Mouse (Mus musculus) embryo, embryonic 10 days (tissue): ENCODE measurements around the gene Rae1.

Source experiments
- DNase-seq: peaks from one replicate; pipeline ENCODE4 v3.0.0-alpha.2; 2015; ENCODE audit warnings: low spot score

Gene Rae1

GRCm38 (mm10) chr2:173049231-173049630 lies 49.3 kb downstream of the Rae1 start:
- DNase-seq, result no peak

GRCm38 (mm10) chr2:173049817-173050216 lies 49.9 kb downstream of the Rae1 start:
- DNase-seq, result no peak

GRCm38 (mm10) chr2:173050604-173051382 lies 50.9 kb downstream of the Rae1 start:
- peak; percentile 40 for DNase-seq

- DNase-seq, result no peak
Measured at GRCm38 (mm10) chr2:173052881-173053280, 53.0 kb downstream of the Rae1 start.

- DNase-seq, result no peak
Measured at GRCm38 (mm10) chr2:173053846-173054245, 53.9 kb downstream of the Rae1 start.

GRCm38 (mm10) chr2:173056303-173056881 lies 56.5 kb downstream of the Rae1 start:
- DNase-seq, result no peak

GRCm38 (mm10) chr2:173056882-173057315 lies 57.0 kb downstream of the Rae1 start:
- peak; percentile 45 for DNase-seq

- no peak for DNase-seq
Measured at GRCm38 (mm10) chr2:173057623-173058022, 57.7 kb downstream of the Rae1 start.

GRCm38 (mm10) chr2:173058263-173058662 lies 58.3 kb downstream of the Rae1 start:
- no peak for DNase-seq

- DNase-seq, result no peak
Measured at GRCm38 (mm10) chr2:173060450-173060849, 60.5 kb downstream of the Rae1 start.

- DNase-seq, result no peak
Measured at GRCm38 (mm10) chr2:173061443-173062351, 61.8 kb downstream of the Rae1 start.

DNA sequence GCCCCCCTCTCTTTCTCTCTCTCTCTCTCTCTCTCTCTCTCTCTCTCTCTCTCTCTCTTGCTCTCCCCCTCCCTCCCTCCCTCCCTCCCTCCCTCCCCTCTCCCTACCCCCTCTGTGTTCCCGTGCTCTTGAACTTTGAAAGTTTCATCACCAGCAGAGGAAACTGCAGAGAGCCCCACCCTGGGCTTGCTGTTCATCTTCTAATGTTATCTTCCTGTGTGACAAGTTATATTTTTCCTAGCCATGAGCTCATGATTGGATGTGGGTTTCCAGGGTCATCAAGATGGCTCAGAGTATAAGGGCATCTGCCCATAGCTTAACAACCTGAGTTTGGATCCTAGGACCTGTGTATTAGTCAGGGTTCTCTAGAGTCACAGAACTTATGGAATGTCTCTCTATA lies 63.3 kb downstream of the Rae1 start:
- DNase-seq, result no peak

DNA sequence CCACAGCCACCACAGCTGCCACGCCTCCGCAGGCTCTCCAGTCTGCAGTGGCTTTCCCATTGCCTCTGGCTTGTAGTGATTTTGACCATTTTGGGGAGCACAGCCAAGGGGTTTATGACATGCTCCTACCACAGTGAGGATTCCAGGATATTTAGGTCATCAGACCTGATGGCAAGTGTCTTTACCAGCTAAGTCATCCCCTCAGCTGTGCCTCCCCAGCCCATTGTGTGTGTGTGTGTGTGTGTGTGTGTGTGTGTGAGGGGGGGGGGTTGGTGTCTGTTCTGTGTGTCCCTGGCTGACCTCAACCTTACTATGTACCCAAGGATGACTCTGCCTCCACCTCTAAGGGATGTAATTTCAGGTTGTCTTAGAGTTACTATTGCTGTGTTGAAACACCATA lies 64.9 kb downstream of the Rae1 start:
- no peak for DNase-seq
